Mouse (Mus musculus) gonadal fat pad, adult 2 months (tissue): ENCODE data around the gene Blmh. TPM values are rescaled to one million over a fixed set of nuclear protein-coding genes. Genes with fewer than 3 reads are reported as not detected.

Experiments
- DNase-seq: peaks from one replicate; pipeline ENCODE4 v3.0.0-alpha.2; 2012; ENCODE audit warnings: low read depth
- polyA plus RNA-seq: library from polyadenylated mRNA; depleted of rRNA; stranded (reverse); fragments of >200 nt; gene quantifications from 2 replicates; pipeline ENCODE4 v1.2.3, GENCODE M21; 2012; rRNA removed

The Blmh gene
- 18.8 and 19.5 TPM in 2 replicates for polyA plus RNA-seq

DNA sequence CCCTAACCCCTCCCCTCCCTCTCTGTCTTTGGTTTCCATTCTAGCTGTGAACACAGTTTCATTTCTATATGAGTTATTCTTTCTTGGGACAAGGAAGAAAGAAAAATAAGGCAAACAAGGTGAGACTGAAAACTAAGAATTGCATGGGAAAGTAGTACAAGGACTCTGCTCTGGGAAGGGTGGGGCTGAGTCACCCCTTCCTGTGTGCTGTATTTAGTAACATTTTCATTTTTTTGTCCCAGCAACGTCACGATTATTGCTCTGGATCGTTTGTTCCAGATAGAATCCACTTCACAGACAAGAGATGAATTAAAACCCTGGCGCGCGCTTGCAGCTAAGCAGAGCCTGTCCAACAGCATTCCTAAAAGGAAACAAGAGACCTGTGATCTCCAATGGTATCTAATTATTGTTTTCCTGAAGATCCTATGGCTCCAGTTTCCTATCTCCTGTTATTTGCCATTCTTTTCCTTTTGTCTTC lies at the start of gene Blmh:
Gene Blmh, plus strand, starts transcription at position 51 of the 478 bp plus-strand sequence.
- DNase-seq: no peak

DNA sequence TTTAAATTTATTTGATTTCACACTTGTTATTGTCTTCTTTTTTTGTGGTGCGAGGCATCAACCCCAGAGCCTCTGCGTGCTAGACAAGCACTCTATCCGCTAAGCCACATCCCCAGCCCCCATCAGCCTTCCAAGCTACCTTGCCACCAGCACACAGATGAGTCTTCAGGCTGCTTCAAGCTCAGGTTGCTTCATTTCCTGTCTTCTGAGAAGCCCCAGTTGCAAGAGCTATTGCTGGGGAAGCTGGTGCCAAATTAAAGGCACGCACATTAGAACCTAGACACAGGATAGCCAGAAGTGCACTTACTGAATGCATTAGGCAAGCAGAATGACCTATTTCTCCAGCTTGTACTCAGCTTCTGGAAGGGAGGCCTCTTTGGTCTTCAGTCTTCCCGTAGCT lies 44.8 kb upstream of the Blmh start:
- DNase-seq: no peak

DNA sequence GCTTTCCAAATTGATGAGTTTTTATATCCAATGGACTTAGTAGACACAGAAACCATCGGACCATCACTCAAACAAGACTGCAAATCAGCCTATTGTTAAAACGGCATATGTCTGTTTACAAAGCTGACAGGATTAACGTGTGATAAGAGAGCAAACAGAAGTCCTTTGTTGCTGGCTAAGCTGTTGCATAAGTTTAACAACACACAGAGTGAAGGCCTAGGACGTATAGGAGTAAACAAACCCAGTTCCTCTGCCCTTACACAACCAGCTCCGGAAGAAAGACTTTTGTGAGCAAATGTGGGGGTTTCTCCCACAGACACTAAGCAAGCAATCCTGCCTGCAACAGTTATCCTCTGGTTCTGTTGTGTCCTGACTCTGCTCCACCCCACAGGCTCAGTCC lies 40.2 kb upstream of the Blmh start:
- DNase-seq: no peak

DNA sequence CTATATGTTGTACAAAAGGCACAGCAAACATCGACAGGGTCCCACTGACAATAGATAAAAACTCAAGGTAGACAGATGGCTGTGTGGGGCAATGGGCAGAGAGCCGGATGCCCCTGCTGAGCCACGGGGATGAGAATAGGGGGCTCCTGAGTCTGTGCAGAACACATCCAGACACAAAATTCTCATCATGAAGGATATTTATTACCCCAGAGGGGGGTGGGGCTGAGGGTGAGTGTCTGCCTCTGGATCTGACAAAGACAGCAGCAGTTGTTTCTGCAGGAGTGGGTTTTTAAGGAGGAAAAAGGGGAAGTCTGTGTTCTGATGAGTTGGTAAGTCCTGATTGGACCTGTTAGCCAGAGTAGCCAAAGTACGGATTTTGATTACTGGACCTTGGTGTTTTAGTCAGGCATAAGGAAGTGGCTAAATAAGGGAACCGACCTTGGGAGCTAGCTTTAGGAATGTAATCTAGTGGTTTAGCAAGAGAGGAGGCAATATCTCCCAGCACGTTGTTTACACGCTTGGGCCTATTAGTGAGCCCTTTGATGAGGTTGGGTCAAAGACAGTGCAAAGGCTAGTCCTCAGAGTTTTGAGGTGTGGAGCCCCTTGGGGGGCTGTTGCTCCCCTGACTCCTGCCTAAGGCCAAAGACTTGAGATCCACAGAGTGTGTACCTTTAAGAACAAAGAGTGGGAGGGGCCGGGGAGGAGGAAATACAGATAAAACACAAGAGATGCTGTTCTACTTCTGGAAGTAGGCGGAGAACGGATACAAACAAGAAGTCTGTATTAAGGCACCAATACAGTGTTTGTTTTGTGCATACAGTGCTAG lies 35.1 kb upstream of the Blmh start:
- no peak for DNase-seq

DNA sequence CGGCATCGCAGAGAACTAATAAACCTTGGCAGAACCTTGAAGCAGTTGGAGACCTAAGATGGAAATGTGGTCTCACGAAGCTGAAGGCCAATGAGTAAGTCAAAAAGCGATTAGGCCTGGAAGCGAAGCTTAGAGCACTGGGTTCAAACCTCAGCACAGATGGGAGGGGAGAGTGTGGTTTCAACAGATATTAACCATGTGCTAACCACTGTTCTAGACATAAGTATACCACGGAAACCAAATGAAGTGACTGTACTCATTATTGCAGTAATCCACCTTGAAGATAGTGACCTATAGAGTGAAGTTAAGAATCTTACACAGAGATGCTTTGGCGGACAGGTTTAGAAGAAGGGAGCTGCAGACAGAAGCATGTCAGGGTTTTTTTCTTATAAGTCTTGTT lies 33.4 kb upstream of the Blmh start:
- no peak for DNase-seq

DNA sequence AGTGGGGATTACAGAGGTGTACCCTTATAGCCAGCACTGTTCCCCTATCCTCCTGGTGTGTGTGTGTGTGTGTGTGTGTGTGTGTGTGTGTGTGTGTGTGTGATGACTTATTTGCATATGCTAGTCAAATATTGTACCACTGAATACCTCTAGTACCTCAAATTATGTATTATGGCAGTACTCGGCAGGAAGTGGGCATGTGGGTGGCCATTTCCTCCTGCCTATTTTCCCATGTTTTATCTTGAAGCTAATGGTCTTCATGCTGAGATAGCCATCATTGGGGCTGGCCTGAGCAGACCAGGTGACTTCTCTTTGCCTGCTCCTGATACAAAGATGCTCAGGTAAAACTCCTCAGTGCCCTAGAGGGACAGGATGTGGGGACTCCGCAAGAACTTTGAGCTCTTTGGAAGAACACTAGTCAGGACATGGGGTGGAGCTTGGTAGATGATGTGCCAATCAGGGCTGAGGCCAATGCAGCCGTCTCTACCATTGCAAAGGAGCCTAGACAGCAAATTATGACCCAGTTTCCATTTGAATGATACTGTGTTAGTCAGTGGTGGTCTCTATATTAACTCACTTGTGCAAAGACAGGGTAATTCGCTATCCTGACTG lies 32.8 kb upstream of the Blmh start:
- DNase-seq: no peak

DNA sequence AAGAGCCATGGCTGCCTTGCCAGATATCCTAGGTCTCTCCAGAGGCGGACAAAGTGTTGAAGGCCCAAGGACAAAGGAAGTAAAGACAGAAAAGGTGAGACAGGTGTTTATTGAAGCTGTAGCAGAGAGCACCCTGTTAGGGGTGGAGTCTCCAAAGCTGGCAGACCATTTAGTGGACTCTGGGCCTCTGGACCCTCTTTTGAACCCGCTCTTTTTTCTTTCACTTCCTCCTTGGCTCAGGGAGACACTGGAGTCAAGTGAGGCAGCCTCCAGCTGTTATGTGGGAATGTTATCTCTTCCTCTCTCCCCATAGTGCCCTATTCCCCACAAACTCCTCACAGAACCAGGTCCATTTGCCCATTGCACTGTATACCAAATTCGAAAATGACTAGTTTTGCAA lies 31.6 kb upstream of the Blmh start:
- no peak for DNase-seq

DNA sequence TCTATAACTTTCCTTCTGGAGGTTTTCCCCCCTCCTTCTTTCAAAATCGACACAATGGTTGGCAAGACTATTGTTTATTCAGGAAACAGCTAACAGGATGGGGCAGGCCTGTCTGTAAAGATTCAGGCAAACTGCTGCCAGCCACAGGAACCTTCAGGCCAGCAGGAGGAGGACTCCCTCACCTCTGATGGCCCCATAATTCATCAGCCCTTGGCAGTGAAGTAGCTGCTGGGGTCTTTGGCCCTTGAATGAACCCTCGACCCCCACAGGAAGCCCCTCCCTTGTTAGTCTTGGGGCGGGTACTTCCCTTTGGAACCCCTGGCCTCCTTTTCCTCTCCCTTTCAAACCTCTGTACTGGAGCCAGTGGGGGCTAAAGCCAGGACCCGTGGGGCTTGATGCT lies 31.0 kb upstream of the Blmh start:
- DNase-seq: peak; percentile 86

DNA sequence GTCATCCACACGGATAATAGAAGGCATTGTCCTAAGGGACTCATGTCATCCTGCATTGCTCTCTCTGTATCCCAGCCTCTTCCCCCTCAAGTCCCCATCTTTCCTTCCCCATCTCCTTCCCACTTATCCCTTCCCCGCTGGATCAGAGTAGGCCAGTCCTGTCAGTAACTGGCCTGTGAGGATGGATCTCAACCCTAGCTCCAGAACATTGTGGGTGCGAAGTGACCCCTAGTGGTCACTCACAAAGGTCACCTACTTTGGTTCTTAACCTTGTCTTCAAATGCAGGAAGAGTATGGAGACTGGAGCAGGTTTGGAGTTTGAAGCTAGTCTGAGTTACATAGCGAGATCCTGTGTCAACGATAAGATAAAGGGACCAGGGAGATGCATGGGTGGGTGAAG lies 30.4 kb upstream of the Blmh start:
- no peak for DNase-seq

DNA sequence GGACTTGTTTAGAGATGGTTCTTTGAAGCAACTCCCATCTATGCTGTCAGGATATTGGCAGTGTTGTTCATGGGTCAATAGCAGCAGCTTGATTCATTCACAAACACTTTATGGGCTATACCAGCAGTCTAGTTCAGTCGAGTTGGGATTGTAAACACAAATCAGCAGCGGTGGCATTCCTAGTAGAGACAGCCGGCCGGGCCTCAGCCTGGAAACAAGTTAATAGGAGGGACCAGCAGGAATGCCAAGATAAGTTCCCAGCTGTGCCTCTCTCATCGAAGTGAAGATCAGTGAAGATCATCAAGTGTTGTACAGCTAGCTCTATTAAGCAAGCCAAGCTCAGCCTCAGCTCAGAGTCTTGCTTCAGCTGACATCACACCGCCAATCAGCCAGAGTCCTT lies 28.2 kb upstream of the Blmh start:
- no peak for DNase-seq

DNA sequence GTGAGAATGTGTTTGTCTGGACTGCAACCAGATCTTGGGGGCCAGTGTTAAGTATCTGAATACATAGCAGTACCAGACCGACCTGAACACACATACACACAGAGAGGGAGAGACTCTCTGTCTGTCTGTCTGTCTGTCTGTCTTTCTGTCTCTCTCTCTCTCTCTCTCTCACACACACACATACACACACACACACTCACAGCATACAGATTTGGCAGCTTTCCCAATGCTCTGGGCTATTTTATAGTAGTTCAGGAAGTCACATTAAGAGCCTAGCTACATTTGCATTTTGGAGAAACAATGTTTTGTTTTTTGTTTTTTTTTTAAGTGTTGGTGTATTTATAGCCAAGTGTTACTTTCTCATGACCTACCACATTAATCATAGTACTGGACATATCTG lies 27.5 kb upstream of the Blmh start:
- DNase-seq: no peak

DNA sequence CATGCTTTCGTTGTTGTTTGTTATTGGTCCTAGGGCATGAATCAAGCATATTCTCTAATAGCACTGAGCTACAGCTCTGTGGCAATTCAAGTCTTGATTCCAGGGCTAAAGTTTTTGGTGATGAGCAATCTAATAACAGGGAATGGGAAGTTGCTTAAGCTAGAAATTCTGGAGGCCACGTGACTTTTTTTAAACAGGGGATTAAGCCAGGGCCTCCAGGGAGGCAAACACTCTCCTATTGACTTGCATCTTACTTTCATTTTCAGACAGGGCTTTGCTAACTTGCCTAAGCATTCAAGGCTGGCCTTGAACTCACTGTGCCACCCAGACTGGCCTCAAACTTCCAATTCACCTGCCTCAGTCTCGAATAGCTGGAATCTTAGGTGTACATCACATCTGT lies 26.7 kb upstream of the Blmh start:
- DNase-seq: no peak

DNA sequence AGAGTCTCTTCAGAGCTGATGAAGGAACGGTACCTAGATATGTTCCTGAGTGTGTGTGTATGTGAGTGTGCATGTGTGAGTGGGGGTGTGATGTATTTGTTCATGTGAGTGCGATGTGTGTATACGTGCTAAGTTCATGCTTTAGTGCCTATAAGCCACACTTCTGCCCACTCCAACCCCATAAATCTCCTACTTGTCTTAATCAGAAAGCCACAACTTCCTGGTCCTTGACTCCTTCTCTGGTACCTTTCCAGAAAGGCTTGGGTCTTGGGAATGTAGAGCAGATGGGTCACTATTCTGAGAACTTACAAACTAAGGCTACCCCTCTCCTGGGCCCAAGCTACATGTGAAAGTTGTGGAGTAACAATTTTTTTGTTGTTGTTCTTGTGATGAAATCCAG lies 25.9 kb upstream of the Blmh start:
- no peak for DNase-seq

DNA sequence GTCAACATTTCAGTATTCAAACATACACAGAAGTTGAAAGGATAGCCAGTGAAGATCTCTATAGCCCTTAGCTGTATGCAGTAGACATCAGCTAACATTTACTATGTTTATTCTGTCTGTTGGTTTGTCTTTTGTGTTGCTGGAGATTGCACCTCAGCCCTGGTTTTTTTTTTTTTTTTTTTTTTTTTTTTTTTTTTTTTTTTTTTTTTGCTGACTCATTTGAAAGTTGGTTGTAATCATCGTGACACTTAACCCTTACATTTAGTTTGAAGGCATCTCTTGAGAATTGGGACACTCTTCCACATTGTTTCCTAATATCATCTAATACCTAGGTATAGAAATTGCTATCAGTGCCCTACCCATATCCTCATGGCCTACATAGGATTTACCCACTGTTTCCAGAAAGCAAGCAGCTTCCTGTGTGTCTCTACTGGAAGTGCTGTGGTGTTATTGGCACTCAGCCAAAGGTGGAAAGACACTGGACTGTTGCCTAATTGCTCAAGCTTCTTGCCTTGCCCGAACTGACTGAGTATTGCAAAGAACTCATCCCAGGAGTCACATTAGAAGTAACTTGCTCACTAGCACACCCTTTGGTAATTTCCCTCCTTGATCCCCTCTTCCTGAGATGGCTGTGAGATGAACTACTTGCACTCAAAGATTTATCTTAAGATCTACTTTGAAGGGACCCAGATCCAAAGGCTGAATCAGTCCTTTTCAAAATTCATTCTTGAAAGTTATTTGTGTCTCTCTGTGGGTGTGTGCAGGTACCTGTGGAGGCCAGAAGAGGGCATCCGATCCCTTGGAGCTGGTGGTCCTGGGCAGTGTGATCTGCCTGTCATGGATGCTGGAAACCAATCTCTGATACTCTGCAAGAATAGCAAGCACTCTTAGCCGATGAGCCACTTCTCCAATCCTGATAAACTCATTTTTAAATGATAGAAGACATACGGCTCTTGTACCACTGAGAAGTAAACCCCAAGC lies 24.6 kb upstream of the Blmh start:
- no peak for DNase-seq

DNA sequence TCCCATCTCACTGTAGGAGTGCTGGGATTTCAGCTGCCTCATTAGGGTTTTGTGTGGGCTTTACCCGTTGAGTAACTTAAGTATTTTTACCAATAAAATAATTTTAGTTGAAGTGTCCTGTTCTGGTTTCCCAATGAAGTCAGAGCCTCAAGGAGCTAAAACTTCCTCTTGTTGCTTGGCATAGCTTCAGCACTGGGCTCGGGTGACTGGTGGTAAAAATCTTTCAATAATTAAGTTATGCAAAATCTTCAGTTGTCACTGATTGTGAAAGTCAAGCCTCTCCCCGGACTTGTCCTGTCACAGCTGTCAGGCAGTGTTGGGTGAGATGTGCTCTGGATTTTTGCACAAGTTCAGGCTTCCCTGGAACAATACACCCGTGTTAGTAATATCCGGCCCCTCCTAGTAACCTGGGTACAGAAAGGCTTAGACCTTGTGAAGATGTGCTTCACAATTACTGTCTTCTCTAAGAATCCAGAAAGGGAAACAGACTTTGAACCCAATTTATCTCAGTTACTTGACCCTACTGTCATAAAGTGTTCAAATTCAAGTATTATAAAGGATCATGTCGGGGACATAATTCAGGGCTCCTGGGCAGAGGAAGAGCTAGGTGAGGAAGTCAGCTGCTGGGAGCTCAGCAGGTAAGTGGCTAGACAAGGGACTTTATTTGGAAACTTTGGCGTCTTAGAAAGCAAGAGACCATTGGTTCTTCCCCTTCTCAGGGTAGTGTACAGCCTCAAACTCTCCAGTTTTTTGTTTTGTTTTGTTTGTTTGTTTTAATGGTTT lies 22.8 kb upstream of the Blmh start, which contains the start of gene Tmigd1:
Gene Tmigd1, plus strand, starts transcription at position 581 of the 783 bp plus-strand sequence.
- DNase-seq: peak; percentile 82

DNA sequence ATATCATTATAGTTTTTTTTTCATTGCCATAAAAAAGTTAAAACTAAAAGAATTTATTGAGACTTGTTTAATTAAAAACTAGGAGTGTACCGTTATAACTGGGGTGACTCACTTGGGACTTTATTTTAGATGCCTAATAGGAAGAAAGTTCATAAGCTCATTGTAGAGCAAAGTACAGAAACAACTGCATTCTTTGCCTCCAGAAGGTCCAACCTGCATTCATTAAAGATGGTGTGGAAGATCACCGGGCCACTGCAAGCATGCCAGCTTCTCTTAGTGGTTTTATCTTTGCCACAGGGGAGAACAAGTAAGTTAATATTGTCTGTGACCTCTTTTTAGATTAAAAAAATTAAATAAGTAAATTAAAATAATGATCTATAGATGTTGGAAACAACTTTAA lies 20.3 kb upstream of the Blmh start:
- no peak for DNase-seq

DNA sequence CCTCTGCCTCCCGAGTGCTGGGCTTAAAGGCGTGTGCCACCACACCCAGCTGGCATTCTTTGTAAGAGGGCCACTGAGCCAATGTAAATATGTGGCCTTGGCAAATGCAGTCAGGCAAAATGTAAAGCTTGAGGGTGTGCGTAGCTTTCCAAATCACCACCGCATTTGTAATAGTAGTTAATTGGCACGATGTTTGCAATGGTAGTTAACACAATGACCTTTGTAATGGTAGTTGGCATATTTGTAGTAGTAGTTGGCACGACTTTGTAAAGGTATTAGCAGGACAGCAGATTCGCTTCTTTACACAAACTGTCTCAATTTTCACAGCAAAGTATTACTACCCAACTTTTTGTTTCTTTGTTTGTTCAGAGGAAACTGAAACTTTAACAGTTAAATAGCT lies 16.0 kb upstream of the Blmh start:
- DNase-seq: peak; percentile 69

DNA sequence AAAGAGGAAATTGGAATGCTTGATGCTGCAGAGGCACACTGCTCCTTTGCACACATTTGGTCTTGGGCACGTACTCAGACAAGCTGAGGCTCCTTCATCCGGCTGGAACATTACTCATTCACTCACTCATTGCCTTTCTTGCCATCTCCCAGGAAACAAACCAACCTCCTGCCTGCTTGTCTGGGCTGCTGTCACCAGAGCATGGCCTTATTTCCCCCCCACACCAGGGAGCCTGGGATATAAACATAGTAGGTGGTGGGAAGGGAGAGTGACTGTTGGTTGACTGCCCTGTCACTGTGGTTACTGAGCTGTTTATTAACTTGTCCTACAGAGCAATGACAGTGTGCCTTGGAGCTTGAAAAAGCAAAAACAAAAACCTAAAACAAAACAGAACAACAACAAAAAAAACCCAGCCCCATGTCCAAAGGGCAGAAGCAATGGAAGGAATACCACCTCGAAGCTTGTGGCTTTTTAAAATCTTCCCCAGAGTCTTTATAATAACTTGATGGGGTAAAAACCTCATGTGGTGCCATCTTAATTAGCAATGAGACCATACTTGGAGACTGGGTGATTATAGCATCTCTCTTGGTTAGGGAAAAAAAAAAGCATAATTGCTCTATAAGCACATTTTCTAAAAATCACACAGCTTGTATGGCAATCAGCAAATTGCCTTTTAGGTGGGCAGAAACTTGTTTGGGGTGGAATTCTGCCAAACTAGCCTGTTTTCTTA lies 13.1 kb upstream of the Blmh start:
- no peak for DNase-seq

DNA sequence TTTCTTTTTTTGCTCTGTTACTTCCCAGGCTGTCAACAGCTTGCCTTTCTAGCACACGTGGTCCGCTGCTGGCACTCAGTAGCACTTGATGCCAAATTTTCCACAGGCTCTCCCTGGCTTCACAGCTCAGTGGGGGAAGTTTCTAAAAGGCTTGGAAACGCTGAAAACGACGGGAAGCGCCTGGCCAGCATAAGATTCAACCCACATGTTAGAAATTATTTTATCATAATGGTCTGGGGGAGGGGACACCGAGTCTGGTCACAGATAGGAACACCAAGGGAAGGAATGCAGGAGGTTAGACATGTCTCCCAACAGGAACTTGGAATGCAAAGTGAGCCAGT lies 12.6 kb upstream of the Blmh start:
- no peak for DNase-seq

DNA sequence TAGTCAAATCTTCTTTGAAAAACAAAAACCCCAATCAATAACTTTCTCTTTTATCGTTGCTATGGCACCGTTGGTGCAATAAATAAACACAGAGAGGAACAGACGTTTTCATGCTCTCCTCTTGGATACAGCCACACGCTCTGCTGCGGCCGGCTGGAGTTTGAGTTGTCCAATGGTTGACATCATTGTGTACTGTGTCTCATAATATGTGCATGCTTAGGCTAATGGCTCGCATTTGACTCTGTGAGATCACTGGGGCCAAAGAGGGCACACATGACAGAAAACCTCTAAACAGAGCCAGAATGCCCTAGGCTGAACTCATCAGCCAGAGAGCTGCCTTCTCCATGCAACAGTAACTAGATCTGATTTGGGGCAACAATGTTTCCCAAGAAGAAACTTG lies 10.2 kb upstream of the Blmh start:
- DNase-seq: no peak
